Mouse (Mus musculus) heart, embryonic 15.5 days (tissue): ENCODE measurements at regions not wholly inside any gene's neighbourhood (a gene's known extent, or its start where the extent isn't known, plus 50 kb on each side); places are given as distances from the start of the nearest gene placed in this dataset.
A peak's percentile ranks its signal among the peaks of the same experiment; 100 is the strongest.

Experiments
- ATAC-seq: fragments of 200-750 bp; cut with Nextera tagmentation; replicated peaks from 2 replicates; pipeline ENCODE4 v1.8.0; 2017; ENCODE audit warnings: low read depth, moderate TSS enrichment; ENCODE audit not compliant: insufficient number of reproducible peaks, insufficient read depth, low FRiP score
- H3K27ac ChIP-seq: fragments of 300-500 bp; sonication (generic); 2 replicates; pipeline ENCODE4 v1.5.1; 2015; ENCODE audit warnings: mild to moderate bottlenecking, inconsistent platforms
- H3K27me3 ChIP-seq: fragments of 300-500 bp; sonication (generic); 2 replicates; pipeline ENCODE4 v1.6.1; 2015; ENCODE audit warnings: inconsistent platforms
- H3K36me3 ChIP-seq: fragments of 300-500 bp; sonication (generic); 2 replicates; pipeline ENCODE4 v1.6.1; 2015; ENCODE audit warnings: mild to moderate bottlenecking, inconsistent platforms
- H3K4me1 ChIP-seq: fragments of 300-500 bp; sonication (generic); replicated peaks from 2 replicates; pipeline ENCODE4 v1.6.1; 2015; ENCODE audit warnings: inconsistent platforms
- H3K4me2 ChIP-seq: fragments of 300-500 bp; sonication (generic); 2 replicates; pipeline ENCODE4 v1.6.1; 2015; ENCODE audit warnings: inconsistent platforms, mild to moderate bottlenecking, moderate library complexity
- H3K4me3 ChIP-seq: fragments of 300-500 bp; sonication (generic); 2 replicates; pipeline ENCODE4 v1.5.1; 2015; ENCODE audit warnings: mild to moderate bottlenecking, inconsistent platforms
- H3K9ac ChIP-seq: fragments of 300-500 bp; sonication (generic); 2 replicates; pipeline ENCODE4 v1.6.1; 2015; ENCODE audit warnings: mild to moderate bottlenecking, inconsistent platforms
- H3K9me3 ChIP-seq: fragments of 300-500 bp; sonication (generic); replicated peaks from 2 replicates; pipeline ENCODE4 v1.6.1; 2016; ENCODE audit warnings: inconsistent platforms
- WGBS: fragments of 180-500 bp; shearing (Covaris S2); methylation state at CpG from one replicate; pipeline ENCODE4 v1.1.7; 2015; ENCODE audit warnings: mixed read lengths; 5-methylcytosine and 5-hydroxymethylcytosine counted together

GRCm38 (mm10) chr2:106318695-106319266 lies 315.4 kb upstream of the Dnajc24 start:
- ATAC-seq = no peak
- no peaks in the 10 kb centered on the region for H3K4me1 ChIP-seq
- H3K27ac ChIP-seq = no peak overlapping the region
- H3K9me3 ChIP-seq = no peaks in the 10 kb centered on the region
- WGBS = 75% methylated on average over 3 of the region's 3 CpGs
- no peaks in the 10 kb centered on the region for H3K36me3 ChIP-seq
- H3K4me2 ChIP-seq = no peak overlapping the region
- H3K4me3 ChIP-seq = no peak overlapping the region
- no peaks in the 10 kb centered on the region for H3K27me3 ChIP-seq
- H3K9ac ChIP-seq = no peak overlapping the region

GRCm38 (mm10) chr2:106346781-106347180 lies 343.4 kb upstream of the Dnajc24 start:
- WGBS = 66% methylated on average over 6 of the region's 6 CpGs

GRCm38 (mm10) chr2:106347249-106347648 lies 343.9 kb upstream of the Dnajc24 start:
- Histone ChIP-seq H3K27ac (no peak overlapping the region), H3K36me3 (no peaks in the 10 kb centered on the region), H3K9ac (no peak overlapping the region), H3K4me3 (no peak overlapping the region), H3K9me3 (no peaks in the 10 kb centered on the region), H3K27me3 (no peaks in the 10 kb centered on the region), H3K4me2 (no peak overlapping the region), H3K4me1 (no peaks in the 10 kb centered on the region)
- 77% methylated on average over 7 of the region's 7 CpGs for WGBS
- ATAC-seq = no peak

More at GRCm38 (mm10) chr2:106346781-106347180, 343.4 kb upstream of the Dnajc24 start:
- Histone ChIP-seq H3K4me1 (no peaks in the 10 kb centered on the region), H3K9me3 (no peaks in the 10 kb centered on the region), H3K27ac (no peak overlapping the region), H3K9ac (no peak overlapping the region), H3K36me3 (no peaks in the 10 kb centered on the region), H3K4me2 (no peak overlapping the region), H3K27me3 (no peaks in the 10 kb centered on the region), H3K4me3 (no peak overlapping the region)
- no peak for ATAC-seq

DNA sequence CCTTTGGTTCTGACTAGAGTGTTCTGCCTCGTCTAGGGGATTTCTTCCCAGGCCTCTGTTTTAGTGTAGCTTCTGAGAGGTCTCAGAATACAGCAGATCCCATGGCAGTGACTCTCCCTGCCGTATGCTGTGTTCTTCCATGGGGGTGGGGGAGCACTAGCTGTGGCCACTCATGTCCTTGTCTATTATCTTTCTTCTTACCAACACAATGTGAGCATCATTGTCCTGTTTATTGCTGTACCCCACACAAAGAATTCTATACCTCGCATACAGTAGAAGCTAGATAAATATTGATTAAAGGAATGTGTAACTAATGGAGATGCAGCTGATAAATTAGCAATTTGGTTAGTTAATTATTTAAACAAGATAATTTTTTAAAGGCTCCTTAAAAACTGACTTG lies 337.5 kb upstream of the Mpped2 start:
- Histone ChIP-seq H3K4me3 (no peak overlapping the region), H3K36me3 (no peaks in the 10 kb centered on the region), H3K27ac (no peak overlapping the region), H3K4me1 (peaks cover 5% of the 10 kb centered on the region), H3K4me2 (no peak overlapping the region), H3K9ac (no peak overlapping the region), H3K9me3 (no peaks in the 10 kb centered on the region), H3K27me3 (no peaks in the 10 kb centered on the region)
- no peak for ATAC-seq
- WGBS = 63% methylated on average over 3 of the region's 3 CpGs

GRCm38 (mm10) chr2:106355984-106356547 lies 337.0 kb upstream of the Mpped2 start:
- WGBS = 33% methylated on average over 5 of the region's 5 CpGs
- no peaks in the 10 kb centered on the region for H3K27me3 ChIP-seq
- peak; percentile 93 for ATAC-seq

DNA sequence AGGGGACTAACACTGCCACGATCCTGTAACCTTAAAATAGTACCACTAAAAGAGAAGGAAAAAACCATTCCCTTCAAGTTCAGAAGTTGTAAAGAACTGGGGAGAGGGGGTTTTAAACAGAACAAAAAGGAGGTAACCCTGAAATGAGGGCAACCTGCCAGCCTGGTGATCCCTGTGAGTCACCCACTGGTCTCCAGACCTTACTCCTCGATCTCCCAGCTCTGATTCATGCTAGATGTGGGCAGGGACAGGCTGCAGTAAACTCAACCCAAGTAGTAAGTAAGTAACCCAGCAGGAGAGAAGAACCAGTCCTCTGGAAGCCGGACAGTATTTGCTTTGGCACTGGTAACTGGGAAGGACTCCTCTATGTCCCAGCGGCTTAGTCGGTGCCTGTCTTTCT lies 324.4 kb upstream of the Mpped2 start:
- no peaks in the 10 kb centered on the region for H3K4me1 ChIP-seq
- H3K36me3 ChIP-seq = no peaks in the 10 kb centered on the region
- 62% methylated on average over 5 of the region's 5 CpGs for whole genome bisulfite sequencing
- no peak overlapping the region for H3K4me3 ChIP-seq
- no peaks in the 10 kb centered on the region for H3K27me3 ChIP-seq
- H3K9ac ChIP-seq = no peak overlapping the region
- no peak overlapping the region for H3K4me2 ChIP-seq
- no peaks in the 10 kb centered on the region for H3K9me3 ChIP-seq
- no peak for ATAC-seq
- no peak overlapping the region for H3K27ac ChIP-seq

More at GRCm38 (mm10) chr2:106355984-106356547, 337.0 kb upstream of the Mpped2 start:
- H3K9me3 ChIP-seq = no peaks in the 10 kb centered on the region
- H3K9ac ChIP-seq = no peak overlapping the region
- no peaks in the 10 kb centered on the region for H3K36me3 ChIP-seq
- H3K4me3 ChIP-seq = no peak overlapping the region
- no peak overlapping the region for H3K27ac ChIP-seq
- peaks cover 5% of the 10 kb centered on the region for H3K4me1 ChIP-seq
- H3K4me2 ChIP-seq = no peak overlapping the region

DNA sequence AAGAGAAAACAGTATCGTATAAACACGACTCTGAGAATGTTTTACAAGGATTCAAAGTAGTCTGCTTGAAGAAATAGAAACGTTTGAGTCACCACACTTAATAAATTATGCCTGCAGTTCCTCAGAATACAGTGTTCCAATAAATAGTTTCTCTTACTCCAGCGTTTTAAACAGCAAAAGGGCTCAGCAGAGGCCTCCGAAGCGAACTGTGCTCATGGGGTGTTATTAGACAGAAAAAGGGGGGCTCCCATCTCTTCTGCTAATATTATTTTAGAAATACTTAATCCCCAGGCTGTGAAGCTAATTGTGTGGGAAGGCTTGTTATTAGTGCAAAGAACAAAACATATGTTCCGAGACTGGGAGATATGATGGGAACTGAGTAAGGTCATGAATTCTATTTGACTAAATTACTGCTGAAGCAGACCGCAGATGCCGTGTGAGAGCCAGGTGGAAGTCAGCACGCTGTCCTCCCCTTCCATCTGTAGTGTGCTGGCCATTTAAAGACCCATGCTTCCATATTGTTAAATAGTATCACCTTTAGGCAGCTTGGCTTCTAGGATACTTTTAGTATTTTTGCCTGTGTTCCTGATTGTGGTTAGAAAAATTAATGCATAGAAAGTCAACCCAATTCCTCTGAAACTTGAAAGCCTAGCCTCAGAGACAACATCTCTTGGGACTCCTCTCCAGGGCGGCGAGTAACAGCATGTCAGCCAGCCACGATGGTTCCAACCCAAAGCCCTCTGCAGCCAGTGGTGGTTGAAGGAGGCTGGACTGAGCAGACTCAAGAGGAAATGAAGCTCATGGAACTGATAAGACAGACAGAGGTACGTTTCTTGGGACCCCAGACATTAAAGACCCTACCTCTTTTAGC lies 309.4 kb upstream of the Mpped2 start:
- 69% methylated on average over 14 of the region's 14 CpGs for WGBS
- no peak overlapping the region for H3K9ac ChIP-seq
- H3K4me1 ChIP-seq = no peaks in the 10 kb centered on the region
- no peak overlapping the region for H3K4me3 ChIP-seq
- H3K9me3 ChIP-seq = no peaks in the 10 kb centered on the region
- no peak for ATAC-seq
- H3K27me3 ChIP-seq = no peaks in the 10 kb centered on the region
- no peaks in the 10 kb centered on the region for H3K36me3 ChIP-seq
- H3K4me2 ChIP-seq = no peak overlapping the region
- H3K27ac ChIP-seq = no peak overlapping the region

DNA sequence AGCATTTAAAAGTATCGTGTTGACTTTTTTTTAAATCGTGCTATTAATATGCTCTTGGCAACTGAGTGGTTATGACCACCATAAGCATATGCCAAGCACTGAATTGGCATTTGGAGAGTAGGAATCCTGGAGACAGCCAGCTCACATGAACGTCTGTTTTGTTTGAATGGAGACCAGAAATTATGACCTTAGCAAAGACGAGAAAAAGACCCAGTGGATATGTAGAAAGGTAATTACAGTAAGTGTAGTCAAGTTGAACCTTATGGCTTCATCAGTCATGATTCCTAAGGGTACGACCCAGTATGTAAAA lies 308.8 kb upstream of the Mpped2 start:
- H3K9me3 ChIP-seq = no peaks in the 10 kb centered on the region
- H3K36me3 ChIP-seq = no peaks in the 10 kb centered on the region
- H3K9ac ChIP-seq = no peak overlapping the region
- no peak overlapping the region for H3K4me2 ChIP-seq
- H3K27me3 ChIP-seq = no peaks in the 10 kb centered on the region
- no peak overlapping the region for H3K4me3 ChIP-seq
- 82% methylated on average over 5 of the region's 5 CpGs for WGBS
- H3K4me1 ChIP-seq = no peaks in the 10 kb centered on the region
- no peak overlapping the region for H3K27ac ChIP-seq
- no peak for ATAC-seq

GRCm38 (mm10) chr2:106384842-106385241 lies 308.2 kb upstream of the Mpped2 start:
- Histone ChIP-seq H3K9ac (no peak overlapping the region), H3K4me1 (no peaks in the 10 kb centered on the region), H3K9me3 (no peaks in the 10 kb centered on the region), H3K4me2 (no peak overlapping the region), H3K36me3 (no peaks in the 10 kb centered on the region), H3K27me3 (no peaks in the 10 kb centered on the region), H3K27ac (no peak overlapping the region), H3K4me3 (no peak overlapping the region)
- no peak for ATAC-seq
- WGBS = 78% methylated on average over 3 of the region's 3 CpGs

- no peak overlapping the region for H3K27ac ChIP-seq
- H3K4me1 ChIP-seq = no peaks in the 10 kb centered on the region
- no peak overlapping the region for H3K9ac ChIP-seq
- no peaks in the 10 kb centered on the region for H3K27me3 ChIP-seq
- 58% methylated on average over 6 of the region's 6 CpGs for WGBS
- H3K4me3 ChIP-seq = no peak overlapping the region
- H3K4me2 ChIP-seq = no peak overlapping the region
- no peak for ATAC-seq
- H3K9me3 ChIP-seq = no peaks in the 10 kb centered on the region
- no peaks in the 10 kb centered on the region for H3K36me3 ChIP-seq
These were observed 280.9 kb upstream of the Mpped2 start for GRCm38 (mm10) chr2:106412158-106412557.

DNA sequence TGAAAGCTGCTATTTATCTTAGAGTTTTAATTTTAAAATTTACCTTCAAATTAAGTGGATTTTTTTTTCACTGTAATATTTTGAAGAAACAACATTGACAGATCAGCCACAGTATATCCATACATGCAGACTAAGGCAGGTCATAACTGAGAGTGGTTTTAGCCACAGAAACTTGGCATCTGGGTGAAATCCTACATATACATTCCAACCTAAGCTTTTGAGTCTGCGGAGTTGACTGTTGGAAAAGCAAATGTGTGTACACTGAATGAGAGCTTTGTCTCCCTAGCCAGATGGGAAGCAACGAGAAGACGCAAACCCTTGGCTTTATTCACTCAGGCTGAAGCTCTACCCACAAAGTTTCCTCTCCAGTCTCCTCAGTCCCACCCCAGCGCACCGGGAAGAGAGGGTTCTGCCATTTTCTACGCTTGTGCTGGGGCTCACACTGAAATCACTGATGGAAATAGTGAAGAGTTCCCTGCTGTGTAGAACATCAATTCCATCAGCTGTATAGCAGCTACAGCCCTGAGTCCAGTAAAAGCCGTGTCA lies 277.5 kb upstream of the Mpped2 start:
- WGBS = 80% methylated on average over 7 of the region's 7 CpGs
- ATAC-seq = no peak

More for the DNA sequence above, 277.5 kb upstream of the Mpped2 start:
- no peak overlapping the region for H3K9ac ChIP-seq
- no peak overlapping the region for H3K4me3 ChIP-seq
- no peaks in the 10 kb centered on the region for H3K9me3 ChIP-seq
- no peaks in the 10 kb centered on the region for H3K36me3 ChIP-seq
- no peak overlapping the region for H3K27ac ChIP-seq
- H3K4me1 ChIP-seq = no peaks in the 10 kb centered on the region
- no peak overlapping the region for H3K4me2 ChIP-seq
- no peaks in the 10 kb centered on the region for H3K27me3 ChIP-seq
